Mouse (Mus musculus) bone marrow macrophage, adult 2 months (primary cell): ENCODE data around the gene Selenbp1.

ENCODE experiments used
- CTCF ChIP-seq: IDR thresholded peaks from 2 replicates; pipeline ENCODE4 v1.5.1; 2012; ENCODE audit warnings: low read depth, mild to moderate bottlenecking, low read length, moderate library complexity
- POLR2A ChIP-seq: IDR thresholded peaks from 2 replicates; pipeline ENCODE4 v1.6.1; 2012; ENCODE audit warnings: mild to moderate bottlenecking, low read depth, low read length, borderline replicate concordance

DNA sequence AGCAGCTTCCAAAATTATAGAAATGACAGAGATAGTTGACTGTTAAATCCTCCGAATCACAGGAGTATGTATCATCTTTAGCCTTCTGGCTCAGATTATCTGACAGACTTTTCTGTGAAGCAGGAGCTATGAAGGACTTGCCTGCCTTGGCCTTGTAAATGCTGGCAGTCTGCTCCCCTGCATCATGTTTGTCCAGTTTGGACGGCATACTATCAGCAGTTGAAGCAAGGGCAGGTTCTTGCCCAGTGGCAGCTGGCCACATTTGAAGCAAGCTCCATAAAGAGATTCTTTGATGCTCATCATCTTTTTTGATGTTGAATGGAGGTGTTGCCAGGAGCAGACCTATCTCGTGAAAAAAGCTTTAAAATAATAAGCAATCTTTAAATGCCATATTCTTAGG is 38.8 kb upstream of the Selenbp1 start:
- TF ChIP-seq CTCF (no peak), POLR2A (no peak)
